ENCODE assay signal across 28 mouse cellular contexts in genomic region chrX:100516683-100517082, GRCm38 (mm10). TPM values are rescaled to one million over a fixed set of nuclear protein-coding genes. Genes with fewer than 3 reads are reported as not detected.
DNase-seq lines count a peak whose midpoint lies in the region; TF ChIP-seq lines count a peak whose summit lies in the region.
"Had no signal": no experiment of that assay in that cellular context is flagged by ENCODE, and none has a peak within 500 bp of the region (broad histone marks: within the 10 kb centered on the region; RNA-seq: fewer than 3 reads in every experiment).

No protein-coding gene starts in this region.

- DNase-seq in frontal cortex, postnatal 36 days (ENCODE audit: low spot score in 2 of 2), result peak; percentile 15 to 20
- no peak for DNase-seq in frontal cortex, postnatal 10 days (ENCODE audit: low spot score in 2 of 2)
- DNase-seq in right cerebral cortex, adult 2 months (ENCODE audit: low spot score in 2 of 2), result peak; percentile 23 to 35
- no peak for DNase-seq in right cerebral cortex, postnatal 10 days (ENCODE audit: low spot score in 2 of 2)
- no peak for DNase-seq in layer of hippocampus, adult 18-20 months (ENCODE audit: low spot score in 2 of 2)
- DNase-seq: adrenal gland, postnatal 14 days; cerebellum, adult 2 months; cerebellum, postnatal 10 days; embryo, embryonic 11 days; gastrocnemius, postnatal 14 days; heart, adult 2 months; heart, postnatal 14 days had no signal

- 65% methylated on average over 3 of the region's 3 CpGs for whole genome bisulfite sequencing in olfactory bulb, adult 2 months

- no peak for TF ChIP-seq POLR2A in olfactory bulb, adult 2 months (IDR thresholded peaks at IDR 0.05; ENCODE audit: insufficient read depth, low read depth, low read length)

- no peak overlapping the region for H3K4me3 ChIP-seq in olfactory bulb, adult 2 months (ENCODE audit: insufficient read depth, low read depth, low read length)
- H3K4me3 ChIP-seq: embryonic facial prominence, embryonic 15.5 days; erythroblast, embryonic 14.5 days; forebrain, embryonic 10.5 days; forebrain, embryonic 15.5 days; heart, adult 2 months; heart, embryonic 15.5 days; hindbrain, embryonic 13.5 days had no signal

- H3K27ac ChIP-seq in olfactory bulb, adult 2 months (ENCODE audit: insufficient read depth, low read depth, low read length), result peak overlapping the region; percentile 96
- H3K27ac ChIP-seq: embryonic facial prominence, embryonic 15.5 days; forebrain, embryonic 10.5 days; forebrain, embryonic 15.5 days; heart, adult 2 months; heart, embryonic 15.5 days; hindbrain, embryonic 13.5 days had no signal

- TF ChIP-seq CTCF in olfactory bulb, adult 2 months (IDR thresholded peaks at IDR 0.05; ENCODE audit: insufficient read depth, low read depth, low read length), result no peak

- peaks cover 3% of the 10 kb centered on the region; the same call in 1 of the 2 replicates for H3K4me1 ChIP-seq in olfactory bulb, adult 2 months (ENCODE audit: control insufficient read depth, insufficient read depth, low read length)
- H3K4me1 ChIP-seq: embryonic facial prominence, embryonic 15.5 days; forebrain, embryonic 10.5 days; forebrain, embryonic 15.5 days; heart, embryonic 15.5 days; hindbrain, embryonic 13.5 days had no signal

RNA-seq across cellular contexts. Expression of gene Dgat2l6, which starts 8.0 kb away (rescaled TPM):
- polyA plus RNA-seq in olfactory bulb, adult 2 months (2012; ENCODE audit: insufficient read depth, insufficient read length, low replicate concordance, missing spikeins), result not detected in 2 replicates
- total RNA-seq in layer of hippocampus, adult 18-20 months (2021), result under 1 TPM; 0.43 to 0.45 TPM
- total RNA-seq: adrenal gland, adult 18-20 months; adrenal gland, postnatal 14 days; heart, adult 2 months; heart, postnatal 14 days; hematopoietic stem cell, adult 5-6 weeks had no signal
- polyA plus RNA-seq: activated CD4-positive, CD25-positive, alpha-beta regulatory T cell, adult 4 months; cerebellum, adult 2 months; embryonic facial prominence, embryonic 11.5 days; embryonic facial prominence, embryonic 15.5 days; erythroblast, embryonic 14.5 days; forebrain, embryonic 10.5 days; forebrain, embryonic 15.5 days; gonadal fat pad, adult 2 months; heart, adult 2 months; heart, embryonic 11.5 days; heart, embryonic 15.5 days; Patski had no signal

RNA-seq across cellular contexts. Expression of gene Igbp1, which starts 22.6 kb away (rescaled TPM):
- not detected in 2 replicates for polyA plus RNA-seq in olfactory bulb, adult 2 months (2012; ENCODE audit: insufficient read depth, insufficient read length, low replicate concordance, missing spikeins)
- 10 to 100 TPM; 38.1 to 39.6 TPM for total RNA-seq in layer of hippocampus, adult 18-20 months (2021)

RNA-seq across cellular contexts. Expression of gene Awat1, which starts 55.4 kb away (rescaled TPM):
- polyA plus RNA-seq in olfactory bulb, adult 2 months (2012; ENCODE audit: insufficient read depth, insufficient read length, low replicate concordance, missing spikeins), result not detected in 2 replicates
- total RNA-seq in layer of hippocampus, adult 18-20 months (2021), result not detected
- total RNA-seq: adrenal gland, adult 18-20 months; adrenal gland, postnatal 14 days; CH12.LX; gastrocnemius, adult 18-20 months; gastrocnemius, postnatal 14 days; heart, adult 2 months; heart, postnatal 14 days; hematopoietic stem cell, adult 5-6 weeks had no signal
- polyA plus RNA-seq: activated CD4-positive, CD25-positive, alpha-beta regulatory T cell, adult 4 months; cerebellum, adult 2 months; embryonic facial prominence, embryonic 11.5 days; embryonic facial prominence, embryonic 15.5 days; erythroblast, embryonic 14.5 days; forebrain, embryonic 10.5 days; forebrain, embryonic 15.5 days; gonadal fat pad, adult 2 months; heart, adult 2 months; heart, embryonic 11.5 days; heart, embryonic 15.5 days; hindbrain, embryonic 13.5 days; Patski had no signal

Comparison
In these comparisons a context has a peak if more than half of its experiments do, and no peak if none do; other contexts are left out.
1. DNase-seq: peak in frontal cortex, postnatal 36 days (2 of 2) and right cerebral cortex, adult 2 months (2 of 2); none in frontal cortex, postnatal 10 days (0 of 2), right cerebral cortex, postnatal 10 days (0 of 2) and layer of hippocampus, adult 18-20 months (0 of 2).